Mouse (Mus musculus) E14TG2a.4 (cell line): ENCODE measurements around the gene Nfe2l1.

ENCODE experiments used
- CTCF ChIP-seq: conservative IDR thresholded peaks from 2 replicates; pipeline ENCODE4 v1.5.1; 2014; ENCODE audit warnings: low read length
- NANOG ChIP-seq: IDR thresholded peaks from 2 replicates; pipeline ENCODE4 v1.6.1; 2014; ENCODE audit warnings: borderline replicate concordance, low read length, mixed read lengths

- TF ChIP-seq CTCF (no peak), NANOG (no peak)
Measured at GRCm38 (mm10) chr11:96840290-96840689, 10.5 kb upstream of the Nfe2l1 start.
